Mouse (Mus musculus): Measurements from ENCODE around the gene Csnk1e. TPM values are rescaled to one million over a fixed set of nuclear protein-coding genes. Genes with fewer than 3 reads are reported as not detected.

Csnk1e gene
- polyA plus RNA-seq, 1 experiment from 2014 or later: 53.9 TPM

DNA sequence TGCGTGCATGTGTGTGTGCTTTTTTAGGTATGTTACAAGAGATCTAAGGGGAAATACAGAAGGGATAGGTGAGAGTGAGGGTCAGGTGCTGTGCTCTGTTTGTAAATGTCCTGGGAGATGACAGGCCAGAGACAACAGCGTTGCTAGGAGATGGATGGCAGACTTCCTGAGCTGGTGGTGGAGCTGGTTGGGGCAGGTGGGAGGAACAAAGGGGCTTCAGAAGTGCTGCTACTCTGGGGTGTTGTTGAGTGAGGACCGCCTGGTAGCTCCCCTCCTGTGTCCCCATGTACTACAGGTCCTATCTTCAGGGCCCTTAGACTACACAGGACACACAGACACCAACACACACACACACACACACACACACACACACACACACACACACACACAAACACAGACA lies 80.6 kb downstream of the Csnk1e start:
- Histone ChIP-seq H3K4me2 (ENCODE audit: low read length) (no peak overlapping the region), H3K4me3 (replicated peaks; ENCODE audit: low read depth, low read length) (no peak overlapping the region), H3K36me3 (ENCODE audit: insufficient read depth, low read length) (peaks cover 25% of the 10 kb centered on the region), H3K4me1 (replicated peaks; ENCODE audit: insufficient read depth, low read length) (peaks cover 8% of the 10 kb centered on the region), H3K27me3 (ENCODE audit: insufficient read depth, low read length) (no peaks in the 10 kb centered on the region), H3K9me3 (replicated peaks; ENCODE audit: low read length) (no peaks in the 10 kb centered on the region), H3K27ac (no peak overlapping the region), H3K9ac (ENCODE audit: low read depth, low read length) (no peak overlapping the region)
- no peak for TF ChIP-seq CTCF (IDR thresholded peaks at IDR 0.05; ENCODE audit: low read depth)
- WGBS: 53% methylated on average over 3 of the region's 3 CpGs
- no peak for DNase-seq (ENCODE audit: low spot score)
- ATAC-seq (replicated peaks; ENCODE audit: low FRiP score, low read depth): no peak

DNA sequence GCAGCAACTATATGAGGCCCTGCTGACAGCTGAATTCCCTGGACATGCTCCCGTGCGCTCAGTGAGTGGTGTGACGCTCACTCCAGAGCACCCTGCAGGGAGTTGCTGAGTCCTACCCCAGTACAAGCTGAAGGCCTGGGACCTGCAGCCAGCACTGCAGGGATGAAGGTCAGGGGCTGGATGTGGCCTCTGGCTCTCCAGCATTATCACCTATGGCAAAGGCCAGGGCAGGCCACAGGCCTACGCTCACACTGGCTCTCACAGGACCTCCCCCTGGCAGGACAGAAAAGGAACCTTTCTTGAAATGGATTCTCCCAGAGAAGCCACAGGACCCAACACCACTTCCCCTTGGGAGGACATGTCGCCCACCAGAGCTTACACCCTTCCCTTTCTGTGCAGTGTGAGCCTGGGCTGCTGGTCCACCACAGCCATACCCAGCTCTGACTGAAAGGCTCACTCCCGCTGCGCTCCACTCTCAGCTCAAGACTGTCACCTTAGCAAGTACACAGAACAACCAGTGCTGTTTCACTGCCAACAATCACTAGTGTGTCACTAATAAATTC lies 85.0 kb downstream of the Csnk1e start:
- H3K4me1 ChIP-seq (replicated peaks; ENCODE audit: insufficient read depth, low read length): peaks cover 26% of the 10 kb centered on the region
- peaks cover 29% of the 10 kb centered on the region for H3K36me3 ChIP-seq (ENCODE audit: insufficient read depth, low read length)
- no peak for ATAC-seq (replicated peaks; ENCODE audit: low FRiP score, low read depth)
- peak overlapping the region; percentile 48 for H3K27ac ChIP-seq
- WGBS: 79% methylated on average over 7 of the region's 7 CpGs
- no peak for TF ChIP-seq CTCF (IDR thresholded peaks at IDR 0.05; ENCODE audit: low read depth)
- H3K27me3 ChIP-seq (ENCODE audit: insufficient read depth, low read length): no peaks in the 10 kb centered on the region
- H3K4me2 ChIP-seq (ENCODE audit: low read length): no peak overlapping the region
- H3K9me3 ChIP-seq (replicated peaks; ENCODE audit: low read length): no peaks in the 10 kb centered on the region
- H3K4me3 ChIP-seq (replicated peaks; ENCODE audit: low read depth, low read length): no peak overlapping the region
- no peak overlapping the region for H3K9ac ChIP-seq (ENCODE audit: low read depth, low read length)
- DNase-seq (ENCODE audit: low spot score): no peak

DNA sequence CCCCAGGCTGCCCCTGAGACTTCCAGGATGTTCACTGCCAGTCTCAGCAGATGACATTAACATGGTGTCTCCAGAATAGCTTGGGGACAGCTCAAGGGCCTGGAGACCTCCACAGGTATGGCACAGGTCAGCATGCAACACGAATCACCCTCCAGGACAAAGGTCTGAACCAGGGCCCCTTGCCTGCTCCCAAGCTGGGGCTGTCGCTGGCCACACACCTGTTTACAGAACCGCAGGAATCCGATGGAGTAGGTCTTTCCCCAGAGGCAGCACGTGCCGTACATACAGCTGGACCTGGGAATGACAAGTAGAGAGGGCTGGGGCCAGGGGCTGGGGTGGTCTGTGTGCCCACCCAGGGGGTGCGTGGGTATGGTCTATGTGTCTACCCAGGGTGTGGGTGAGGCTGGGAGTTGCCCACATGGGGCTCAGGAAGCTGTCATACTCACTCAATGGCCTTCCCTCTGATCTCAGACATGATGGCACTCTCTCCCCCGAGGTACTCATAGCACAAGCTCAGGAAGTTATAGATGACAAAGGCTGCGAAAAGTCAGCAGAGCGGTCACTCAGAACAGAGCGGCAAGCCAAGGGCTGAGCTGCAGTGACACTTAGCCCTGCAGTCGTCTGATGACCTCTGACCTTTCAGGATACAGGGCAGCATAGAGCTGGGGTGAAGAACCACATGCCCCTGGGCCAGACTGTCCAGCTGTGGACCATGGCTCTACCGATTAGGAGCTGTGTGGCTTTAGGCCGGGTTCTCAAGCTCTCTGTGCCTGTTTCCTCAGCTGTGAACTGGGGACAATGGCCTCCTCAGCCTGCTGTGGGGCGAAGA lies 85.7 kb downstream of the Csnk1e start:
- peaks cover 26% of the 10 kb centered on the region for H3K4me1 ChIP-seq (replicated peaks; ENCODE audit: insufficient read depth, low read length)
- no peak for TF ChIP-seq CTCF (IDR thresholded peaks at IDR 0.05; ENCODE audit: low read depth)
- no peak overlapping the region for H3K9ac ChIP-seq (ENCODE audit: low read depth, low read length)
- WGBS: 52% methylated on average over 15 of the region's 15 CpGs
- no peak overlapping the region for H3K4me3 ChIP-seq (replicated peaks; ENCODE audit: low read depth, low read length)
- ATAC-seq (replicated peaks; ENCODE audit: low FRiP score, low read depth) (peak; percentile 2; the same call in 1 of the 2 replicates), DNase-seq (ENCODE audit: low spot score) (no peak)
- H3K36me3 ChIP-seq (ENCODE audit: insufficient read depth, low read length): peaks cover 32% of the 10 kb centered on the region
- H3K27me3 ChIP-seq (ENCODE audit: insufficient read depth, low read length): no peaks in the 10 kb centered on the region
- no peaks in the 10 kb centered on the region for H3K9me3 ChIP-seq (replicated peaks; ENCODE audit: low read length)
- peak overlapping the region; percentile 48 for H3K27ac ChIP-seq
- no peak overlapping the region for H3K4me2 ChIP-seq (ENCODE audit: low read length)

DNA sequence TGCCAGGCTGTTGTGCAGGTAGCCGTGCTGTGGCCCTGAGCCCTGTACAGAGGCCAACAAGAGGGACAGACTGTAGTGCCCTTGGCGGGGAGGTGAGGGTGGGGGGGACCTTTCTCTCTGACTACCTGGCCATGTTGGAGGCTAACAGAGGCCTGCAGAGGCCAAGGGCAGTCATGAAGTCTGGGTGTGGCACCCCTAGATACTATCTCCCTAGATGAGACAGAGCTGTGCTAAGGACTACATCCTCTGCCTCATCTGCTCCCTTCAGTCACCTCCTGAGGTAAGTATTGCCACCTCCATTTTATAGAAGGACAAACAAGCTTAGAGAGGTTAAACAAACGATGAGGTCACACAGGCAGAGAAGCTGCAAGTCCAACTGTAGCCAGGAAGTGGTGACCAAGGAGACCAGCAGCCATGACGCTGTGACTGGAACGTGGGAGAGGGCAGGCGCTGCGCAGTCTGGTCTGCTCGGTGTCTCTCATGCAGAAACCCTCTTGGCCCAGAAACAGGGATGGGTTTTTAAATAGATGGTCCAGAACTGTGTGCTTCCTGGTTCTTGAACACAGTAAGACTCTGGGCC lies 86.4 kb downstream of the Csnk1e start:
- DNase-seq (ENCODE audit: low spot score) (peak; percentile 54), ATAC-seq (replicated peaks; ENCODE audit: low FRiP score, low read depth) (peak; percentile 22)
- H3K4me2 ChIP-seq (ENCODE audit: low read length): no peak overlapping the region
- H3K4me3 ChIP-seq (replicated peaks; ENCODE audit: low read depth, low read length): no peak overlapping the region
- peaks cover 26% of the 10 kb centered on the region for H3K4me1 ChIP-seq (replicated peaks; ENCODE audit: insufficient read depth, low read length)
- no peaks in the 10 kb centered on the region for H3K27me3 ChIP-seq (ENCODE audit: insufficient read depth, low read length)
- 42% methylated on average over 8 of the region's 8 CpGs for WGBS
- H3K36me3 ChIP-seq (ENCODE audit: insufficient read depth, low read length): peaks cover 28% of the 10 kb centered on the region
- no peaks in the 10 kb centered on the region for H3K9me3 ChIP-seq (replicated peaks; ENCODE audit: low read length)
- no peak overlapping the region for H3K9ac ChIP-seq (ENCODE audit: low read depth, low read length)
- H3K27ac ChIP-seq: peak overlapping the region; percentile 84
- TF ChIP-seq CTCF (IDR thresholded peaks at IDR 0.05; ENCODE audit: low read depth): no peak

DNA sequence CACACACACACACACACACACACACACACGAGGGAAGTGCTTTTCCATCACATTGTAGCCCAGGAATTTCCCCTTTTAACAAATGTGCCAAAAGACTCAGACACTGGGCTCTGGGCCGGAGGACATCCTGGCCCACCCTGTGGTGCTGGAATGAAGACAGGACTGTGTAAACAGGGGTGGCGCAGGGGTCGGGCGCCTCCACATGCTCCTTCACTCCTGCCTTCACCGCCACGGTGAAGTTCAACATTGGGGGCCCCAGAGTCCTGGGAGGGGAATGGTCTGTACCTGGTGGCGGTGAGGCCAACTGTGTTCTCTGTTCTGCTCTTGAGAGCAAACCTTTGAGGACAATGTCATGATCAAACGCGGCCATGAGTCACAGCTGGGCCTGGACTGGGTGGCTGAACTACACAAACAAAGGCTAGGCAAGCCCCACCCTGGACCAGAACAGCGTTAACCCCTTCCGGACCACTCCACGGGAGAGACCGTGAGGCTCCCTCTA lies 87.0 kb downstream of the Csnk1e start:
- H3K4me2 ChIP-seq (ENCODE audit: low read length): peak overlapping the region; percentile 21; the same call in 1 of the 2 replicates
- no peaks in the 10 kb centered on the region for H3K27me3 ChIP-seq (ENCODE audit: insufficient read depth, low read length)
- DNase-seq (ENCODE audit: low spot score): peak; percentile 70
- peak overlapping the region; percentile 84 for H3K27ac ChIP-seq
- no peaks in the 10 kb centered on the region for H3K9me3 ChIP-seq (replicated peaks; ENCODE audit: low read length)
- H3K9ac ChIP-seq (ENCODE audit: low read depth, low read length): no peak overlapping the region
- WGBS: 16% methylated on average over 14 of the region's 14 CpGs
- TF ChIP-seq CTCF (IDR thresholded peaks at IDR 0.05; ENCODE audit: low read depth): no peak
- peak; percentile 79 for ATAC-seq (replicated peaks; ENCODE audit: low FRiP score, low read depth)
- H3K4me3 ChIP-seq (replicated peaks; ENCODE audit: low read depth, low read length): no peak overlapping the region
- peaks cover 29% of the 10 kb centered on the region for H3K36me3 ChIP-seq (ENCODE audit: insufficient read depth, low read length)
- H3K4me1 ChIP-seq (replicated peaks; ENCODE audit: insufficient read depth, low read length): peaks cover 26% of the 10 kb centered on the region

MicroRNAs within 50 kb of the gene (microRNA counts, 519-probe panel; counts per million panel counts)
- microRNA mmu-miR-1943: 330 counts per million, percentile 68 among the panel's probes with 10 or more counts

Small RNA genes within 50 kb of the gene (microRNA-seq; reads per million reads assigned to microRNA genes)
- gene Gm44302 (not detected), gene Mir1943 (2.6 reads per million, percentile 5 among the genes with 10 or more reads in this experiment)

Other genes starting within 250 kb of the Csnk1e start
- gene Pick1, start 226.4 kb downstream of the Csnk1e start, polyA plus RNA-seq (2015; fragmentation: Nextera tagmentation; extraction: Ambion mirVana): 31.8 and 35.6 TPM in 2 replicates
- 0.33 and 0.42 TPM in 2 replicates for gene Gm49486, start 226.2 kb downstream of the Csnk1e start, polyA plus RNA-seq (2015; fragmentation: Nextera tagmentation; extraction: Ambion mirVana)
- 0.23 TPM in 1 of 2 replicates, not detected in the other for gene Slc16a8, start 200.8 kb downstream of the Csnk1e start, polyA plus RNA-seq (2015; fragmentation: Nextera tagmentation; extraction: Ambion mirVana)
- 23.9 and 25.0 TPM in 2 replicates for gene Baiap2l2, start 170.0 kb downstream of the Csnk1e start, polyA plus RNA-seq (2015; fragmentation: Nextera tagmentation; extraction: Ambion mirVana)
- 10.7 and 12.2 TPM in 2 replicates for gene Pla2g6, start 127.2 kb downstream of the Csnk1e start, polyA plus RNA-seq (2015; fragmentation: Nextera tagmentation; extraction: Ambion mirVana)
- gene Maff, start 108.9 kb downstream of the Csnk1e start, polyA plus RNA-seq (2015; fragmentation: Nextera tagmentation; extraction: Ambion mirVana): 6.9 and 7.3 TPM in 2 replicates
- 44.4 and 47.5 TPM in 2 replicates for gene Tmem184b, start 52.0 kb downstream of the Csnk1e start, polyA plus RNA-seq (2015; fragmentation: Nextera tagmentation; extraction: Ambion mirVana)
- gene Kcnj4, start 49.7 kb upstream of the Csnk1e start, polyA plus RNA-seq (2015; fragmentation: Nextera tagmentation; extraction: Ambion mirVana): 0.11 TPM in 1 of 2 replicates, not detected in the other
- gene Kdelr3, start 60.8 kb upstream of the Csnk1e start, polyA plus RNA-seq (2015; fragmentation: Nextera tagmentation; extraction: Ambion mirVana): 41.6 and 54.9 TPM in 2 replicates
- gene Ddx17, start 91.2 kb upstream of the Csnk1e start, polyA plus RNA-seq (2015; fragmentation: Nextera tagmentation; extraction: Ambion mirVana): 38.6 and 39.9 TPM in 2 replicates
- 1.7 and 1.9 TPM in 2 replicates for gene Dmc1, start 149.5 kb upstream of the Csnk1e start, polyA plus RNA-seq (2015; fragmentation: Nextera tagmentation; extraction: Ambion mirVana)
- gene Fam227a, start 203.4 kb upstream of the Csnk1e start, polyA plus RNA-seq (2015; fragmentation: Nextera tagmentation; extraction: Ambion mirVana): 0.66 and 1.3 TPM in 2 replicates
- gene Cby1, start 203.6 kb upstream of the Csnk1e start, polyA plus RNA-seq (2015; fragmentation: Nextera tagmentation; extraction: Ambion mirVana): 51.7 and 52.7 TPM in 2 replicates
- gene Tomm22, start 215.3 kb upstream of the Csnk1e start, polyA plus RNA-seq (2015; fragmentation: Nextera tagmentation; extraction: Ambion mirVana): 264 TPM in 2 replicates
- gene Josd1, start 232.4 kb upstream of the Csnk1e start, polyA plus RNA-seq (2015; fragmentation: Nextera tagmentation; extraction: Ambion mirVana): 18.8 and 19.0 TPM in 2 replicates
- 24.3 and 26.9 TPM in 2 replicates for gene Gtpbp1, start 235.3 kb upstream of the Csnk1e start, polyA plus RNA-seq (2015; fragmentation: Nextera tagmentation; extraction: Ambion mirVana)